Mouse (Mus musculus) cerebellum, adult 8-10 months (tissue): ENCODE data around the gene Epn1.
"Not testable (repeated sequence)": the region's sequence is repeated elsewhere in the genome, so short reads cannot be mapped to it uniquely, and the experiment has no call there.

Experiments
- DNase-seq: peaks from one replicate; pipeline ENCODE4 v3.0.0; 2022

Gene Epn1

DNA sequence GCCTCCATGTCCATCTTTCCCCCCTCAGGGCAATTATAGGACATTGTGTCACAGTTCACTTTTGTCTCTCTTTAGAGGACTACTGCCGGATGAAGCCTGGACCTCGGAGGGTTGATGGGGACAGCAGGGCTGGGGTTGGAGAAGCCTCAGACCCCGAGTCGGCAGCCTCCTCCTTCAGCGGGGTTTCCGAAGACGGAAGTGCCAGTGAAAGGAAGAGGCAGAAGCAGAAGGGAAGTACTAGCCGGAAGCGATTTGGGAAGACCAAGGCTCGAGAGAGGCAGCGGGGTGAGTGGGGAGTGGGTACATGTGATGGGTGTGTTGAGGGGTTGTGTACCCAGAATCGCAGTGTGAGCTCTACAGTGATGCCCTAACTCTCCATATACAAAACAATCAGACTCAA lies 20.6 kb upstream of the Epn1 start:
- peak; percentile 37 for DNase-seq

- DNase-seq = peak; percentile 88
Measured at GRCm38 (mm10) chr7:5060239-5060731, 19.8 kb upstream of the Epn1 start.

- peak; percentile 99 for DNase-seq
Measured at GRCm38 (mm10) chr7:5060944-5061773, 18.9 kb upstream of the Epn1 start.

DNA sequence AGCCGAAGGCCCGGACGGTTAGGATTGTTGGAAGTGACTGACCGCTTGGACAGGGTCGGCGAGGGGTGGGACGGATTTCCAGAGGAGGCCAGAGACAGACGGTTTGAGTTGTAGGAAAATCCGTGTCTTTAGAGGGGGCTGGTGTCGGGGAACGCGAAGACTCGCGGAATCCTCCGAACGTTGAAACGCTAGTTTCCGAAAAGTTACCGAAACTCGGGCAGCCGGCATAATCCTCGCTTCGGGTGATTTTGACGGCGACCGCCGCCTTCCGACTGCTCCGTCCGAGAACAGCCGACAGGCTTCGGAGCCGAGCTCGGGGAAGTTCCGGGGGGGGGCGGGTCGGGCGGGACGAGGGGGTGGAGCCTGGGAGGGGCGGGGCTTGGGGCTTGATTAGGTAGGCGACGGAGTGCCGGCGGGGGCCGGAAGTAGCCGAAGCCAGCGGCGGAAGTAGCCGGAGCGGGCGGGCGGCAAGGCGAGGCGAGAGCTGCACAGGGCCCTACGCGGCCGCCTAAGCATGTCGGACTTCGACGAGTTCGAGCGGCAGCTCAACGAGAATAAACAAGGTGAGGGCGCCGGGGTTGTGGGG lies 18.2 kb upstream of the Epn1 start, which contains the start of gene U2af2:
Gene U2af2, plus strand, starts transcription at position 370 of the 586 bp plus-strand sequence.
- DNase-seq = peak; percentile 93

- no peak for DNase-seq
Measured at GRCm38 (mm10) chr7:5062360-5063001, 17.6 kb upstream of the Epn1 start.

- no peak for DNase-seq
Measured at GRCm38 (mm10) chr7:5064886-5065285, 15.1 kb upstream of the Epn1 start.

DNA sequence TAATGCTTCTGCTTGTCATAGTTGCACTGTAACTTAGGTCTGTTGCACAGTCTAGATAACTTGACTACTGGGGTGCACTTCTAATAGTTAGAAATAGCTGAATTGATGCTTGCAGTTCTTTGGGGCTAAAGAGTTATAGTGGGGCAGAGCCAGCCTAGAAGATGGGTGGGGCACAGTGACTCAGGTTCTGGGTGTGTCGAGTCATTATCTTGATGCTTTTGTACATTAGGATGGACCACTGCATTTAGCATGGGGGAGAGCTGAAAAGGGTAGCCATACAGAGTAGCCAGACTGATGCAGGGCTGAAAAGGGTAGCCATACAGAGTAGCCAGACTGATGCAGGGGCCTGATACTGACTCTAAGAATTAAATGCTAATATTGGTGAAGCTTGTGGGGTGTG lies 6.4 kb upstream of the Epn1 start:
- DNase-seq = no peak

DNA sequence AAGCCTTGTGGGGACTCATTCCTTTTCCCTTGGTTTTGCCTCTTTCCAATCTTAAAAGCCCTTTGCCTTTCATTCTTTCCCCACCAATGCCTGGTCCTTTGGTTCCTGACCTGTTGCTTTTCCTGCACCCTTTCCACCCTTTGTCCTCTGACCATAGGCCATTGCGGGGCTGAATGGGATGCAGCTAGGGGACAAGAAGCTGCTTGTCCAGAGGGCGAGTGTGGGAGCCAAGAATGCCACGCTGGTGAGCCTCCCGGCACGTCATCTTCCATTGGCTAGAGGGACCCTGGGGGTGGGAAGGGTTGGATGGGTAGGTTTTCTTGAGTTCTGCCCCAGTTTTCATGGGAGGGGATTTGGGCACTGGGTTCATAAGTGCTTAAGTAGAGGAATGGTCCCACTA lies 5.1 kb upstream of the Epn1 start:
- DNase-seq = no peak

DNA sequence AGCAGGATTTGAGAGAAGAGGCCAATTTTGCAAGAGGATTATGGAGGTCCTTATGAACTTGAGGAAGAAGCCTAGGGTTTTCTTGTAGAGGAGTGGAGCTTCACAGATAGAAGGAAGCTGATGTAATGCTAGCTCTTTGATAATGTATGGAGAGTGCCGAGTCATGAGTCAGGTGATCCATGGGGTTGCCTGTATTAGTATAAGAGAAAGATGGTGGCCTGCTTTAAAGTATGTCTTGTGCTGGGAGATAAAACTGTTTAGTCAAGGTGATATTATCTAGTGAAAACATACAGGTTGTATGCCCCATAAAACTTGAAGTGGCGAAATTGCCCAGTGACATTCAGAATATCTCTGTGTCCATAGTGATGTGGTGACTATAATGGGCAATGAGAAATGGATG lies 3.1 kb upstream of the Epn1 start:
- DNase-seq = no peak

- DNase-seq = not testable (repeated sequence)
Measured at GRCm38 (mm10) chr7:5079365-5080009, 548 bp upstream of the Epn1 start.

DNA sequence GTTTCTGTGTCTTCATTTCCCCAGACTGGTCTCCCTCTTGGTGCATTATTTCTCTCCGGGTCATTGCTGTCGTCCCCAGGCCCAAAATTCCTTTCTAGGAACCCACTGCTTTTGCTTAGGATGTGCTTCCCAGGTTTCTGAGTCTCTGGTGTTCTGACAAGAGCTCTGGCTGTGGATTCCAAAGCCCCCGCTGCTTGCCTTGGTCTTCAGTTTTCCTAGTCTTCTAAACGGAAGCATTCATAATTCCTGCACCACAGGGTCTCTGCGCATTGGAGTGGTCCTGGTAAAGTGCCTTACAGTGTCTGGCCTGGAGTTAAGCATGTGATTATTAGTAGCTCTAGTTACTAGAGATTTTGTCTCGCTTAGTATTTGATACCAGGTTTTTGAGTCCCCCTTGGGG lies 780 bp downstream of the Epn1 start:
- no peak for DNase-seq

DNA sequence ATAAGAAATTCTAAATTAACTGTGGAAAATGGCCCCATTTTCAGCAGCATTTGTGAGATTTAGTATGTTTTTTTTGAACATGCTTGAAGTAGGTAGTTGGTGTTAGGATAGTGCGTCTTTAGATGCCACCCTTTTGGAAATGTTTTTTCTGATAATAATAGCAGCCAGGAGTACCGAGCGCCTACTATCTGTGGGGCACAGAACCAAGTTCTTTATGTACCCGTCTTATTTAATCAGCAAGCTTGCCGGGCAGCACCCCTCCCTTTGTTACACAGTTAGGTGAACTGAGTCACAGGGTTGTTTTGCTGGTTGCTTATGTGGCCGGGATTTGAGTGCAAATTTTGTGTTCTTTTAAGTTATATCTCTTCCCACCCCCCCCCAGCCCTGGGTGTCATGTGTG lies 1.2 kb downstream of the Epn1 start:
- DNase-seq = no peak

- DNase-seq = no peak
Measured at GRCm38 (mm10) chr7:5081939-5082338, 1.9 kb downstream of the Epn1 start.

DNA sequence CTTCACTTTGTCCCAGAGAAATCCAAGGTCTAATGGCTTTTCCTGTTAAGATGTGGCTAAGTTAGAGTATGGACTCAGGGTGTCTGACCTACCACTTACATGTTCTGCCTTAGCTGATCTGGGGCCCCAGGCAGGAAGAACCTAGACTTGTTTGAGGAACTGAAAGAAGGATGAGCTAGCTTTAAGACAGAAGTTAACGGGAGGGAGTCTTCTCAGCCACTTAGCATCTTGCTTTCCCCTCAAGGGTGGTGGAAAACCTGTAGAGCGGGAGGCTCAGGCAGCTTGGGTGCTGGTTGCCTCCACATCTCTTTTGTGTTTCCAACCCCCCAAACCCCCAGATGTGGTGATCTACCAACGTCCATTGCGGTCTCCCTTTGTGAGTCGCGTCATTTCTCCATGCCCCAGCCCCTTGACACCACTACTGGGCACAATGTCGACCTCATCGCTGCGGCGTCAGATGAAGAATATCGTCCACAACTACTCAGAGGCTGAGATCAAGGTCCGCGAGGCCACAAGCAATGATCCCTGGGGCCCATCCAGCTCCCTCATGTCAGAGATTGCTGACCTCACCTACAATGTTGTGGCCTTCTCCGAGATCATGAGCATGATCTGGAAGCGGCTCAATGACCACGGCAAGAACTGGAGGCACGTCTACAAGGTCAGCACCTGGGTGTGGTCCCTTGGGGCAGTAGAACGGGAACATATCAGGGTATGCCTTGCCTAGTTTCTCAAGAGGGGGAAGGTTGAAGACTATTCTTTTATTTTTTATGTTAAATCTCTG lies 3.5 kb downstream of the Epn1 start:
- no peak for DNase-seq

GRCm38 (mm10) chr7:5085512-5085911 lies 5.5 kb downstream of the Epn1 start:
- DNase-seq = no peak

GRCm38 (mm10) chr7:5086921-5087440 lies 6.9 kb downstream of the Epn1 start:
- no peak for DNase-seq

- DNase-seq = no peak
Measured at GRCm38 (mm10) chr7:5087886-5088285, 7.9 kb downstream of the Epn1 start.

DNA sequence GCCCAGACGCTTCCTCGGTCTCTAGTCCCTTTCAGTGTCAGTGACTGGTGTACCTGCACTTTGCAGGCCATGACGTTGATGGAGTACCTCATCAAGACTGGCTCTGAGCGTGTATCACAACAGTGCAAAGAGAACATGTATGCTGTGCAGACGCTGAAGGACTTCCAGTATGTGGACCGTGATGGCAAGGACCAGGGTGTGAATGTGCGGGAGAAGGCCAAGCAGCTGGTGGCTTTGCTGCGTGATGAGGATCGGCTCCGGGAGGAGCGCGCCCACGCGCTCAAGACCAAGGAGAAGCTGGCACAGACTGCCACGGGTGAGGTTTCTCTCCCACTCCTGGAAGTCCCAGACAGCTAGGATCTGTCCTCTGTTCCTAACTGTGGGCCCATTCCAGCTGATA lies 9.8 kb downstream of the Epn1 start:
- DNase-seq = no peak

DNA sequence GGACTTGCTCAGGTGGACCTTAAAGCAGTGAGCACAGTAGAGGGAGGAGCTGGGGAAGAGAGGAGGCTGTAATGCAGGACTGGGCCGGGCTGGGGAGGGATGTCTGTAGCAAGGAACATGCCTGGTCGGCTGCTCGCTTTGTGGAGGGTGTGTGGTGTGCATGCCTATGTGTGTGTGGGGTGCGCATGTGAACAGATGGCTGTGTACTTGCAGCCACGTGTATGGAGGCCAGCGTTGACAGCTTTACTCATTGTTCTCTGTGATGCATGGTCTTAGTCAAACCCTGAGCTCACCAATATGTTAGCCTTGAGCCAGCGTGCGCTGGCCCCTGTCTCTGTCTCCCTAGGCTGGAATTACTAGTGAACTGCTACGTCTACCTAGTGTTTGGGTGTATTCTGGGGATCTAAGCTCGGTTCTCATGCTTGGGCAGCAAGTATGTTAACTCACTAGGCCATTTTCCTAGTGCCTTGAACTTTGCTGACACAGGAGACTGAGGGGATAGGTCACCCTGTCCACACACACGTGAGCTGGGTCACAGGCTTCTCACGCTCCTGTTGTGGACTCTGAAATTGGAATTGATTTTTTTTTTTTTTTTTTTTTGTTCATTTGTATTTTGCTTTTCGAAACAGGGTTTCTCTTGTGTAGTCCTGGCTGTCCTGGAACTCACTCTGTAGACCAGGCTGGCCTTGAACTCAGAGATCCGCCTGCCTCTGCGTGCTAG lies 11.1 kb downstream of the Epn1 start:
- DNase-seq = no peak

DNA sequence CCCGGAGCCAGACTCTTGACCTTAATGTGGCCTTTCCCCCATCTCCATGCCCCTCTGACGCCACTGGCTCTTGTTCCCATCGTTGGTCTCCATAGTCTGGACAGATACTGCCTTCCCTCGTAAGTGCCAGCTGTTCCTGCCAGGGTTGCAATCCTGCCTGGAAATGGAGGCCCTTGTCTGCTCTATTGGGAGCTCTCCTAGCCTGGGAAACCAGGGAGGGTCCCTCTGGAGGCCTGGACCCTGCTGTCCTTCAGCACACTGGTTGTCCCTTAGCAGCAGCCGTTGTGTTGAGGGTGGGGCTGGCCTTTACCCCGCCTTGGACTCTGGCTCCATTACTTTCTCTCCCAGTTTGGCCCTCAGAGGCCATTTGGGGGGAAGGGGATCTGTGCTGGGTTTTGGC lies 12.3 kb downstream of the Epn1 start:
- DNase-seq = peak; percentile 2

DNA sequence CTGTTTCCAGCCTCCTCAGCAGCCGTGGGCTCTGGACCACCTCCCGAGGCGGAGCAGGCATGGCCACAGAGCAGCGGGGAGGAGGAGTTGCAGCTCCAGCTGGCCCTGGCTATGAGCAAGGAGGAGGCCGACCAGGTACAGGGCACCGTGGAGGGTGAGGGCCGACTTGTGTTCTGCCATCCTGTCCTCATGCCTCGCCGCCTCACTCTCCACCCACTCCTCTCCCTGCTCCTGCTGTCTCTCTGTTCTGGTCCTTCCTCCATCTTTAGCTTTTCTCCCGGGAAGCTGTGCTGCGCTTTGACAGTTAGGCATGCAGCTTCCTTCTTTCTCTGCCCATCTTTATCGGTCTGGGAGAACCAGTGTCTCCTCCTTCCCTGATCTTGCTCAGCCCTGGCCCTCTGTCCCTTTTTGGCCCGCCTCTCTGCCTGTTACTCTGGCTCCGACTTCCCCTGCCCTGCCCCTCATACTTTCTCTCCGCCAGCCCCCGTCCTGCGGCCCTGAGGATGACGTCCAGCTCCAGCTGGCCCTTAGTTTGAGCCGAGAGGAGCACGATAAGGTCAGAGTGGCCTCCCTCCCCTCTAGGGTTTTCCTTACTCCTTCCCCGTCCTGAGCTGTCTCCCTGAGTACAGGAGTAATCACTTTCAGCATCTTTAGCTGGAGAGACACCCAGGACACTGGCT lies 12.9 kb downstream of the Epn1 start:
- DNase-seq = peak; percentile 1
